Mouse (Mus musculus) right cerebral cortex, adult 2 months (tissue): ENCODE results near the gene Lcn10.
"Not testable (repeated sequence)": the region's sequence is repeated elsewhere in the genome, so short reads cannot be mapped to it uniquely, and the experiment has no call there.

Experiments
- DNase-seq, 2 experiments: peaks; one replicate each; pipeline ENCODE4 v3.0.0; 2021 to 2022; ENCODE audit warnings: low spot score in 2 of 2

The Lcn10 gene

DNA sequence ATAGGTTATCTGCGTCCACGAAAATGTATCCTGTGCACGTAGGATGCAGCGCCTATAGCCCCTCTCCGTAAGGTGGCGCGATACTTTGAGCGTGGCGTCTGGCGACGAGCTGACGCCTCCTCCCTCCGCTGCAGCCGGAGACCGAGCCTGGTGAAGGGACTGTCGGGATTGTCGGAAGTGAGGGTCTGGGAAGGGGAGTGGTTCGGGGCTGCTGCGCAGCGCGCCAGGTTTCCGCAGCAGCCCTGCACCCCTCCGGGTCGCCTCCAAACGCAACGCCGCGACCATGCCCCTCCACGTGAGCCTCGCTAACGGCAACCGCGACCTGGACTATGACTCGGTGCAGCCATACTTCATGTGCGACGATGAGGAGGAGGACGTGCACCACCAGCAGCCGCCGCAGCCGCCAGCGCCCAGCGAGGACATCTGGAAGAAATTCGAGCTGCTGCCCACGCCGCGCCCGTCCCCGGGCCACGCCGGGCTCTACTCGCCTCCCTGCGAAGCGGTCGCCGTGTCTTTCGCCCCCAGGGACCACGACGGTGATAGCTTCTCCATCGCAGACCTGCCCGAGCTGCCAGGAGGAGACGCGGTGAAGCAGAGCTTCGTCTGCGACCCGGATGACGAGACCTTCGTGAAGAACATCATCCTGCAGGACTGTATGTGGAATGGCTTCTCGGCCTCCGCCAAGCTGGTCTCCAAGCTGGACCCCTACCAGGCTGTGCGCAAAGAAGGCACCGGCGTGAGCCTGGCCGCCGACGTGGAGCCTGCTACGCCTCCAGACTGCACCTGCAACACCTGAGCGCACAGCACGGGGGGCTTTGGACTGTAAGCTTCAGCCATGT is 24.3 kb downstream of the Lcn10 start, which contains the start of gene Bmyc:
Bmyc (plus strand) TSS at position 97 of the 839 bp plus-strand sequence.
- peak; percentile 88 to 89 for DNase-seq

DNA sequence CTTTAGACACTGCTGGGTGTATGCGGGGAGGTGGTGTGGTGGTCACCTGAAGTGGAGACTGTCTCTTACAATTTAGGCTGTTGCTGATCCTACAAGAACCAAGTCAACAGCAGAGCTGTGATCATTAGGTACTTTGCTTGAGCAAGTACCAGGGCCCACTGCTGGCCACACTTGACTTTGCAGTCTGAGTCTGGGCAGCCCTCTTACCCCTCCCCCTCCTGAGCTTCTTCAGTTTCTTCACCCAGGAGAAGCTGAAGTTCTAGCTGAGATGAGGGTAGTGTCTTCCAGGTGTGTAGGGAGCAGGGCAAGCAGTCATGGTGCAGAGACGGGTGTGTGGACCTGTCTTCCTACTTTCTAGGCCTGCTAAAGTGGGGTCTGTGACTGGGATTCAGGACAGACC is 25.6 kb downstream of the Lcn10 start:
- peak; percentile 41 to 57 for DNase-seq

DNA sequence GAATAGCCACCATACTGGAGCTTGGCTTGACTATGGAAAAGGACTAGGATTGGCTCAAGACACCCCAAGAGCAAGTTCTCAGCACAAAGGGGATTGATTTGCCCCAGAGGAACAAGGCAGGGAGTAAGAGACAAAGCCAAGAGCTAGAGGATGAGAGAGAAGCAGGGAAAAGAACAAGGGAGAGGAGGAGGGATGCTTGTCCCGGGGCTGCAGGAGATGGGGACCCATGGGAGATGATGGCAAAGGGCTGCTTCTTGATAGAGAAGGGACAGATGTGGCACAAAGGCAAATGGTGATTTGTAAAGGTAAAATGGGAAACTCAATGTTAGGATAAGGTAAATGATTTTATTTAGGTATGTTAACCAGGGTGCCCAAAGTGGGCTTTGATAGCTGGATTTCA is 26.5 kb downstream of the Lcn10 start:
- DNase-seq: not testable (repeated sequence)

DNA sequence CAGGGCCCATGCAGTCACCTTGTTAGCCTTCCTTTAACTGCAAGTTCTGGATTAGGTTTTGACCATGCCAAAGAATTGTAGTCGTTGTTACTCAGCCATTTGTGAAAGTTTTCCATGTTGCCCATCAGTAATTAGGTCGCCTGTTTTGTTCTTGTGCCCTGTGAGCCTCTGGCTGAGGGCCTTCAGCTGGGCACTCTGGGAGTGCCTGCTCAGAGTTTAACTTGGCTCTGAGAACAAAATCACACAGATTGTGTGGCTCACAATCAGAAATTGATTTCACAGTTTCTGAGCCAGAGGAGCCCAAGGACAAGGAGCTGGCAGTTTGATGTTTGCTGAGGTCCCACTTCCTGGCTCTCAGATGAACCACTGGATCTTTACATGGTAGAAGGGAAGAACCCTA is 27.3 kb downstream of the Lcn10 start:
- not testable (repeated sequence) for DNase-seq

DNA sequence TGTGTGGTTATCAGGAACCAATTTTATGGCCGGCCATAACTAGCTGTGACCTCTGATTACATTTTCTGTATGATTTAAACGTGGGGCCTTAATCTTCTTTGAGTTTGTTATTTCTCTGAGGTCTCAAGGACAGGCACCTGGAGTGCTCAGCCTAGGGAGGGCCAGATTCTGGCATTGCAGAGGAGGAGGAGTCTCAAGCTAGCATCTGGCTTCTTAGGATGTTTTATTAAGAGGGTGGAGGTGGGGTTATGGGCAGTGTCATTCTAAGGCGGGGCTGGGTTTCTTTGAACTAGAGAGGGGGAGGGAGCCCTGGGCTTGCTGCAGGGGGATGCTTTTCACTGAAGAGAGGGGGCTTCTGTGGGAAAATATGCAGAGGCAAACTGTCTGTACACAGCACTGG is 29.1 kb downstream of the Lcn10 start:
- not testable (repeated sequence) for DNase-seq

DNA sequence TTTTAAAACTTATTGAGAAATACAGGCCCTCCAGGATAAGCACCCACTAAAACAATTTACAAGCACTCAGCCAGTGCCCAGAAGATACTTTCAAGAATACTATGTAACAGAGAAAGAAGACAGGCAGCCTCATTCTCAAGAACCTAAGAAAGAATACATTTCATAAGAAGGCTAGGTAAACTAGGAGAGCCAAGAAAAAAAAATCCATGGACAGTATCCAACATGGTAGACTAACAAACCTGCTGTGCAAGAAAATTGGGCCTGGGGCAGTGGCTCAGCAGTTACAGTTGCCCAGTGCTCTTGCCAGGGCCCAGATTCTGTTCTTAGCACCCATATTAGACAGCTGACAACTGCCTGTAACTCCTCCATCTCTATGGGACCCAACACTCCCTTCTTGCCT is 34.7 kb downstream of the Lcn10 start:
- no peak for DNase-seq

DNA sequence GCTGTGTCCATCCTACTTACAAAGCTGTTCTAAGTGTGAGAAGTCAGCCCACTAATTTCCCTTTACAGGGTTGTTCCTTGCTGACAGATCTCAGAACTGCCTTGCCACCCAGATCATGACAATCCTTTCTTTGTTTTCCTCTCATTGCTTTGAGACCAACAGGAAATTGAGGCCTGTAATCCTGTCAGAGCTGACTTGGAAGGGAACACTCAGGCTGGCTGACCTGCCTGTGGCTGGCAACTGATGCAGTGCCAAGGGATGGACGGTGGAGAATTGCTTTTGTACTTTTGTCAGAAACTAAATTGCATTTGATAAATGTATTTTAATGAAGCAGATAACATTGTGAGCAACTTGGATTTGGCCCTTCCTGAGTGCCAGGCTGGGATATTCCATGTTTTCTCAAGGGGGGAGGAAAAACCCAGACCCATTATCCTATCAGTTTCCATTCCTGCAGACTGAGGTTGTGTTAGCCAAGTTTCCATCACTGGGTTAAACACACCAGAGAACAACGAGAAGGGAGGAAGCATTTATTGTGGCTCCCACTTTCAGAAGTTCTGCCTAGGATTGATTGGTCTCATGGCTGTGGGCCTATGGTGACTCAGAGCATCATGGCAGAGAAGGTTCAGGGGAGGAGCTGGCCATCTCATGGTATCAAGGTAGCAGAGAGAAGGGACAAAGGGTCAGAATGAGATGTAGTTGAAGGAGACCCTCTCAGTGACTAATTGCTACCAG is 50.8 kb downstream of the Lcn10 start:
- DNase-seq: no peak
